Mouse (Mus musculus) C2C12 (cell line): ENCODE results near the gene Snrnp200. TPM values are rescaled to one million over a fixed set of nuclear protein-coding genes. Genes with fewer than 3 reads are reported as not detected.
"Not testable (repeated sequence)": the region's sequence is repeated elsewhere in the genome, so short reads cannot be mapped to it uniquely, and the experiment has no call there.

Experiments used
- H3K27me3 ChIP-seq: one replicate; pipeline ENCODE4 v1.6.1; 2011; ENCODE audit not compliant: control insufficient read depth, insufficient read depth, insufficient read length
- H3K36me3 ChIP-seq: one replicate; pipeline ENCODE4 v1.6.1; 2011; ENCODE audit not compliant: control insufficient read depth, insufficient read depth
- H3K4me3 ChIP-seq: one replicate; pipeline ENCODE4 v1.5.1; 2011; ENCODE audit warnings: mild to moderate bottlenecking, control low read depth; ENCODE audit not compliant: poor library complexity, insufficient read depth, severe bottlenecking
- H3K79me2 ChIP-seq: one replicate; pipeline ENCODE4 v1.6.1; 2011; ENCODE audit not compliant: control insufficient read depth, insufficient read depth
- H3K79me3 ChIP-seq: one replicate; pipeline ENCODE4 v1.6.1; 2011; ENCODE audit warnings: low read depth, control low read depth
- H3ac ChIP-seq: one replicate; pipeline ENCODE3; 2011; ENCODE audit warnings: low read depth; ENCODE audit not compliant: control insufficient read depth, insufficient read length
- CEBPB ChIP-seq: IDR thresholded peaks from one replicate; pipeline ENCODE4 v1.6.1; 2011; ENCODE audit warnings: low read depth, mild to moderate bottlenecking, control low read depth, moderate library complexity
- CTCF ChIP-seq: IDR thresholded peaks from one replicate; pipeline ENCODE4 v1.5.1; 2011; ENCODE audit not compliant: control insufficient read depth, insufficient read depth, insufficient read length
- FOSL1 ChIP-seq: IDR thresholded peaks from one replicate; pipeline ENCODE4 v1.8.0; 2011; ENCODE audit warnings: mild to moderate bottlenecking, low read length; ENCODE audit not compliant: poor library complexity, insufficient read depth, severe bottlenecking
- MAX ChIP-seq: IDR thresholded peaks from one replicate; pipeline ENCODE4 v1.6.1; 2011; ENCODE audit warnings: mild to moderate bottlenecking, control low read depth
- MYOD1 ChIP-seq: IDR thresholded peaks from one replicate; pipeline ENCODE4 v1.6.1; 2011; ENCODE audit warnings: low read depth; ENCODE audit not compliant: control insufficient read depth, insufficient read length
- MYOG ChIP-seq: IDR thresholded peaks from one replicate; pipeline ENCODE4 v1.6.1; 2011; ENCODE audit not compliant: control insufficient read depth, insufficient read length; ENCODE audit errors: extremely low read depth
- USF1 ChIP-seq: IDR thresholded peaks from one replicate; pipeline ENCODE4 v1.6.1; 2011; ENCODE audit warnings: low read depth, mild to moderate bottlenecking, control low read depth, moderate library complexity
- long read RNA-seq, 2 experiments: library from polyadenylated mRNA; unstranded; transcript quantifications; one replicate each; pipeline ENCODE4 v2.0.0; 2019 to 2020
- polyA plus RNA-seq: library from polyadenylated mRNA; unstranded; fragments of >200 nt; fragmentation: generic; extraction: Trizol; gene quantifications from one replicate; pipeline ENCODE4 v1.2.1, GENCODE M21; 2012; ENCODE audit warnings: missing spikeins

The Snrnp200 gene
- 46.8 TPM for polyA plus RNA-seq
- long read RNA-seq, experiment 1, full-length matches to known transcripts = 1 of 16 reads
- long read RNA-seq, experiment 1, partial matches to known transcripts = 15 of 16 reads
- long read RNA-seq, experiment 1, other reads (novel, unspliced or antisense) = 0 of 16 reads
- long read RNA-seq, experiment 2, full-length matches to known transcripts = 75 of 125 reads
- long read RNA-seq, experiment 2, partial matches to known transcripts = 38 of 125 reads
- long read RNA-seq, experiment 2, other reads (novel, unspliced or antisense) = 12 of 125 reads

DNA sequence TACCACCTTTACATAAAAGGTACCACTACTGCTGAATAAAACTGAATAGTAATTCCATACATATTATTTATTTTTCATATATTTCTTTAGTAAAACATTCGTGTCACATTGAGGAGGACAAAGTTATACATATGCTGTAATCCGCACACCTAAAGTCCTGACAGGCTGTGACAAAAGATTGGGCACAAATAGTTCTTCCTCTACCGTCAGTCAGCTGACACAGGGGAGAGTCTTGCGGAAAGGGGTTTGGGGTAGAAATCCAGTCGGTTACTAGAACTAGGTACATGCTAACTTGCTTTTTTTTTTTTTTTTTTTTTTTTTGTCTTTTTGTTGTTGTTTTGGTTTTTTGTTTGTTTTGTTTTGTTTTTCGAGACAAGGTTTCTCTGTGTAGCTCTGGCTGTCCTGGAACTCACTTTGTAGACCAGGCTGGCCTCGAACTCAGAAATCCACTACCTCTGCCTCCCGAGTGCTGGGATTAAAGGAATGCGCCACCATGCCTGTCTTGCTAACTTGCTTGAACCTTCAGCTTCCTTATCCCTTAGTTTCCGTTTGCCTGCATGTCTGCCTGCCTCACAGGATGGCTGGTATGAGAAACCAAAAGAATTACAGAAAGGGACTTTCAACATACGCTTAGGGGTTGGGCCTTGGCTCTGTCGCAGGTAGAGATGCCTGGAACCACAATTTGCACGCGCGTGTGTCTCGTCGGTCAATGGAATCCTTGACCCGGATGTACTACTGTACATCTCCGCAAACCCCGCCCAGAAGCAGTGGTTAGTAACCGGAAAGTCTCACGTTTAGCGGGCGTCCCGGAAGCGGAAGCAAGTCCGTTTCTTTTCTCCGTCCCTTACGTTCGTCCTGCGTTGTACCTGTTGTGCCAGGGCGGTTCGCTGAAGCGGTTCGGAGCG lies at the start of gene Snrnp200, which contains the start of gene 1810024B03Rik:
TSS of gene Snrnp200 (plus strand) at position 840 of the 905 bp plus-strand sequence.
TSS of gene 1810024B03Rik (minus strand) at position 734 of the 905 bp plus-strand sequence.
- peak within 1 kb of the TSS; percentile 92 for H3K4me3 ChIP-seq
- peak; percentile 88 for TF ChIP-seq MAX
- no peak for TF ChIP-seq CEBPB
- TF ChIP-seq MYOG = no peak
- H3K79me2 ChIP-seq = peaks cover 18% of the 10 kb centered on the region
- H3K79me3 ChIP-seq = peaks cover 13% of the 10 kb centered on the region
- peak within 1 kb of the TSS; percentile 82 for H3ac ChIP-seq
- H3K27me3 ChIP-seq = no peaks in the 10 kb centered on the region
- peaks cover 26% of the 10 kb centered on the region for H3K36me3 ChIP-seq

GRCm38 (mm10) chr2:127165675-127166074 lies 42.5 kb upstream of the Snrnp200 start:
- Histone ChIP-seq H3K79me3 (no peaks in the 10 kb centered on the region), H3K4me3 (no peak overlapping the region), H3K36me3 (no peaks in the 10 kb centered on the region), H3K79me2 (no peaks in the 10 kb centered on the region), H3ac (no peak overlapping the region), H3K27me3 (no peaks in the 10 kb centered on the region)
- TF ChIP-seq FOSL1 (no peak), CTCF (no peak), CEBPB (no peak), MYOD1 (no peak), MAX (no peak), USF1 (no peak), MYOG (no peak)

DNA sequence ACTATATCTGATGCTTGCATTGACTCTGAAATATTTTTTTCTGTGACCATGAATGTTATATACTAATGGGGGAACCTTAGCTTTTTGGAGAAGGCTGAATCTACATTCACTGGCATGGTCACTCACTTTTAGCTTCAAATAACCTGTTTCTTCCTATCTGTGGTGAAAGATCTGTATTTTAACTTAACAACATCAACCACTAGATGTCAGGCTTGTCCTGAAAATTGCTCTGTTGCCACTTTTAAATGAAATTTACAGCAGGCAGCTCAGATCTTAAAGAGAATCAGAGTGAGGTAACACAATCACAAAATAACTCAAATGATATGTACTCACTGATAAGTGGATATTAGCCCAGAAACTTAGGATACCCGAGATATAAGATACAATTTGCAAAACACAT lies 41.9 kb upstream of the Snrnp200 start:
- H3K79me3 ChIP-seq, H3K27me3 ChIP-seq, H3ac ChIP-seq, H3K36me3 ChIP-seq, H3K4me3 ChIP-seq, H3K79me2 ChIP-seq: not testable (repeated sequence)

GRCm38 (mm10) chr2:127182598-127183381 lies 25.4 kb upstream of the Snrnp200 start:
- Histone ChIP-seq H3K4me3 (no peak overlapping the region), H3K27me3 (peaks cover 12% of the 10 kb centered on the region), H3K79me3 (no peaks in the 10 kb centered on the region), H3K79me2 (no peaks in the 10 kb centered on the region), H3K36me3 (no peaks in the 10 kb centered on the region), H3ac (no peak overlapping the region)
- TF ChIP-seq FOSL1 = no peak
- no peak for TF ChIP-seq CTCF
- TF ChIP-seq USF1 = no peak
- no peak for TF ChIP-seq CEBPB
- TF ChIP-seq MYOD1 = no peak

GRCm38 (mm10) chr2:127189574-127189973 lies 18.6 kb upstream of the Snrnp200 start:
- H3ac ChIP-seq = no peak overlapping the region
- no peak for TF ChIP-seq MYOG
- no peak for TF ChIP-seq FOSL1
- no peak for TF ChIP-seq MAX
- TF ChIP-seq CTCF = no peak
- no peak overlapping the region for H3K4me3 ChIP-seq
- H3K79me3 ChIP-seq = no peaks in the 10 kb centered on the region
- H3K36me3 ChIP-seq = no peaks in the 10 kb centered on the region
- H3K27me3 ChIP-seq = peaks cover 12% of the 10 kb centered on the region
- H3K79me2 ChIP-seq = no peaks in the 10 kb centered on the region

GRCm38 (mm10) chr2:127204932-127205331 lies 3.3 kb upstream of the Snrnp200 start:
- no peaks in the 10 kb centered on the region for H3K36me3 ChIP-seq
- peaks cover 13% of the 10 kb centered on the region for H3K79me3 ChIP-seq
- peak; percentile 32 for TF ChIP-seq CTCF
- no peak for TF ChIP-seq FOSL1
- no peak for TF ChIP-seq USF1
- no peaks in the 10 kb centered on the region for H3K27me3 ChIP-seq
- no peak overlapping the region for H3ac ChIP-seq
- no peak overlapping the region for H3K4me3 ChIP-seq
- H3K79me2 ChIP-seq = peaks cover 18% of the 10 kb centered on the region

GRCm38 (mm10) chr2:127205936-127206335 lies 2.2 kb upstream of the Snrnp200 start:
- not testable (repeated sequence) for H3K4me3 ChIP-seq, H3K36me3 ChIP-seq, H3K27me3 ChIP-seq, H3ac ChIP-seq
- Histone ChIP-seq H3K79me3 (peaks cover 13% of the 10 kb centered on the region), H3K79me2 (peaks cover 18% of the 10 kb centered on the region)
